Mouse (Mus musculus): ENCODE measurements around the gene Cdc25a.

Cdc25a gene

DNA sequence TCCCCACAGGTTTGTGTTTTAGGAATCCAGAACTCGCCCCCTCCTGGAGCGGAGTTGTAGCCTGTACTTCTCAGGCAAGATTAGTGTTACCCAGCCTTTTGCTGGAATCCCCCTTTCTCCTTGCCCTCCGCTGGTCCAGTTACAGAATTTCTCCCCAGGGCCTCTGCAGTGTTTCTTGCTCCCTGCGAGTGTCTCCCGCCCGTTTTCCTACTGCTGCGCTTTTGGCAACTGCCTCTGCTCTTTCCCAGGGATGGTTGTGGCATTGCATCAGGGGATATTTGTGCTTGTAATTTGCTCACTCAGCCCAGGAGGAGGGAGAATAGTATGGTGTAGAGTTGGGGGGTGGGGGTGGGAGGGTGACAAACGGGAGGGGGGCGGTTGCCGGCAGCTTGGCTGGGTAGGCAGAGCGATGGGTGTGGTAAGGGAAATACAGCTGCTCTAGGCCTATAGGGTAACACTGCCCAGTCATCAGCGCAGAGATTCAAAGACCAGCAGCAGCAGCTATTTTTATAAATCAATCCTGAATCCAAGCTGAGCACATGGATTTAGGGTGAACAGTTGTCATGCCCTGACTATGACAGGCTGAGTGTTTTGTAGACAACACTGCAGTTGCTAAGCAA is 57.5 kb downstream of the Cdc25a start:
- no peak for DNase-seq (ENCODE audit: low spot score)

DNA sequence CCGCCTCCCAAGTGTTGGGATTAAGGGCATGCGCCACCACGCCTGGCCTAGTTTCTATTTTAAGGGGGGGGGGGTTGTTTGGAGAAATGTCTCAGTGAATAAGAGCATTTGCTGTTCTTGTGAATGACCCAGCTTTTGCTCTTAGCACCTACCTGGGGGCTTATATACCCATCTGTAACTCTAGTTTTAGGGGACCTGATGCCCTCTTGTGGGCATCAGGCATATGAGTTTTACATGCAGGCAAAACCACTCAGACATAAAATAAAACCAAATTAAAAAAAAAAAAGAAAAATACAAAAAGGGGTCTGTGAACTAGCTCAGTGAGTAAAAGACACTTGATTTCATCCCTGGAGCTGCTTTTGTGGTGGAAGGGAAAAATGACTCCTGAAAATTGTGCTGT is 64.0 kb downstream of the Cdc25a start:
- DNase-seq (ENCODE audit: low spot score), result no peak

DNA sequence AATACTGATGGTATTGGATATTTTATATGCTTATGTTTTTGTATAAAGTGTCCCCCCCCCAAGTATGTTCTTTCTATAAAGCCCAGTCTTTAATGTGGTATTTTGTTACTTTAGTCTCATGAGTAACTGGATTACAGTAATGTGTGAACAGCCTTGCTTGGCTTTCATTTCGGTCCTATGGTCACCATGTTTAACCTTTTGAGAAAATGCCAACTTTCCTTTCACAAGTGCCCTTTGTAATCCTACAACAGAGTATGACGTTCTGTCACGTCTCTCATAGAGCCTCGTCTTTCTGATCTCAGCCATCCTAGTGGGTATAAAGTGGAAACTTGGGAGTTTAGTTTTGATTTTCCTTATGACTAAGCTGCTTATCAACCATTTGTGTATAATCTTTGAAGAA is 67.4 kb downstream of the Cdc25a start:
- no peak for DNase-seq (ENCODE audit: low spot score)

Measured in c-Kit-positive CD71-positive TER-119-positive erythroid progenitor cells, embryonic 14.5 days (primary cell).